Mouse (Mus musculus): Measurements from ENCODE around the gene Pcdh7. TPM values are rescaled to one million over a fixed set of nuclear protein-coding genes. Genes with fewer than 3 reads are reported as not detected.

Pcdh7 gene
- polyA plus RNA-seq, 1 experiment from 2014 or later = 11.5 TPM

DNA sequence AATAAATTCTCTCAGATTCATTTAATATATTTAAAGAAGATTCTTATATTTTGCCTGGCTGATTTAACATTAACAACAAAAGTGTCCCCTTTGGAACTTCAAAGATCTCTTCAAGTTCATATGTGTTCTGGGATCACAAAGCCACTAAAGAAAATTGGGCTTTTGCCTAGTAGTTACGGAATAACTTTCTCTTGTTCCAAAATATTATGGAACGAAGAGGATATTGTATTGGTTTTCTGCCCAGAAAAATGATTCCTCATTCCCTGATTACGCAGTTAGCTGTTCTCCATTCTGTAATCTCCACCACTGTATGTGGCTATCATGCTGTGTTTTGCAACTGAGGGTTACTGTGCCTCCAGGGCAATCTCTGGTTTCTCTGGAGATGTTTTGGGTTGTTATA is 147.5 kb downstream of the Pcdh7 start:
- ATAC-seq (ENCODE audit: insufficient number of reproducible peaks, insufficient read depth, low FRiP score, low TSS enrichment, low read depth) = no peak
- WGBS = 84% methylated on average over 3 of the region's 3 CpGs
- no peaks in the 10 kb centered on the region for H3K36me3 ChIP-seq
- H3K27me3 ChIP-seq = no peaks in the 10 kb centered on the region
- H3K9me3 ChIP-seq = no peaks in the 10 kb centered on the region
- H3K9ac ChIP-seq (replicated peaks) = no peak overlapping the region
- H3K27ac ChIP-seq = no peak overlapping the region
- no peak overlapping the region for H3K4me2 ChIP-seq
- peaks cover 15% of the 10 kb centered on the region for H3K4me1 ChIP-seq (replicated peaks)
- H3K4me3 ChIP-seq (replicated peaks) = no peak overlapping the region

DNA sequence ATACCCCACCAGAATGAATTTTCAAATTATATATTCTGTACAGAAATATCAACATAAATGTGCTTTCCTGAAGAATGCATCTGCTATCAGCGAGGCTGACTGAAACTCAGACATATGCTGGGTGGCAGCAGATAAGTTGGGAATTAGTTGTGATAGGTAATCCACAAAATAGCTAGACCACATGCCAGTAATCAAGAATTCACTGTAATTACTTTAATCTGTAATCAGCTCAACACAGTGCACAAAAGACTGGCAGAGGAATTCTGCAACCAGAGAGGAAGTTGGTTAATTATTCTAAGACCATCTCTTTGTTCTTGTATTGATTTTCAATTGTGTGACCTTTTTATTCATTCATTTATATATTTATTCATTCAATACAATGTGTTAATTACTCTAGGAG is 148.3 kb downstream of the Pcdh7 start:
- 90% methylated on average over 1 of the region's 1 CpGs for WGBS
- H3K4me2 ChIP-seq = no peak overlapping the region
- H3K9me3 ChIP-seq = no peaks in the 10 kb centered on the region
- peaks cover 15% of the 10 kb centered on the region for H3K4me1 ChIP-seq (replicated peaks)
- no peak overlapping the region for H3K4me3 ChIP-seq (replicated peaks)
- H3K27me3 ChIP-seq = no peaks in the 10 kb centered on the region
- no peak overlapping the region for H3K9ac ChIP-seq (replicated peaks)
- H3K27ac ChIP-seq = no peak overlapping the region
- ATAC-seq (ENCODE audit: insufficient number of reproducible peaks, insufficient read depth, low FRiP score, low TSS enrichment, low read depth) = no peak
- no peaks in the 10 kb centered on the region for H3K36me3 ChIP-seq

DNA sequence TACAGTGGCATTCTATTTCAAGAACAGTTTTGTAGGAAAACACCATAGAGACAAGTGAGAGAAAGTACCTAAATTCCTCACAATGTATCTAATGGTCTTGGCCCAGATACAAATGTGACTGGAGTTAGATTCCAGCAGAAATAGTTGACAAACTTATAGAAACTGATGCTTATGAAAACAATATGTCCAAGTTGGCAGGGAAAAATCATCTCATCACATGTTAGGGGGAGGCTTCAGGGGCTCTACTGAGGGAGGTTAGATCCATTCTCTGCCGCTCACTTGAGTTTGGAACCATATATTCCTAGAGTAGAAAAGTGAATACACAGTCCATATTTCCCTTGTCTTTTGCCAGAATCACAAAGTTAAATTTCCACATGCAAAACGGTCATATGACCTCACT is 150.1 kb downstream of the Pcdh7 start:
- Histone ChIP-seq H3K4me3 (replicated peaks) (no peak overlapping the region), H3K36me3 (no peaks in the 10 kb centered on the region), H3K27me3 (no peaks in the 10 kb centered on the region), H3K4me2 (no peak overlapping the region), H3K4me1 (replicated peaks) (peaks cover 15% of the 10 kb centered on the region), H3K9ac (replicated peaks) (no peak overlapping the region), H3K27ac (no peak overlapping the region), H3K9me3 (no peaks in the 10 kb centered on the region)
- ATAC-seq (ENCODE audit: insufficient number of reproducible peaks, insufficient read depth, low FRiP score, low TSS enrichment, low read depth) = no peak
- 68% methylated on average over 2 of the region's 2 CpGs for WGBS

DNA sequence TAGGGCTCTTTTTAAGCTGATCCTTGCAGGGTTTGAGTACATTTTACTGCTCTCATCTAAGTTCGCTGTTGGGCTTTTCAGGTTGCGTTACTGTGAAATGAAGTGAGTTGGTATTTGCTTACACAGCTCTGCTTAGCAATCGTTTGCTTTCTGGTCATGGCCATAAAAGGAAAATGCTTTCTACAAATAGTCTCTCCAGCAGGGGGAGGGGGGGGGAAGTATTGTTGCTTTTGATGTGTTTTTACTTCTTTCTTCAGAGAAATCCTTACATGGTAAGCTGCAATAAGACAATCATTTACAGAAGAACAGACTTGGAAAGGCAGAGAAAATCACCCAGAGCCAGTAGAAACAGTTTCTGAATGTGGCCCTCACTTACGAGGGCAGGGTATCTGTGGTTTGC is 150.9 kb downstream of the Pcdh7 start:
- Histone ChIP-seq H3K9ac (replicated peaks) (no peak overlapping the region), H3K4me1 (replicated peaks) (peaks cover 15% of the 10 kb centered on the region), H3K36me3 (no peaks in the 10 kb centered on the region), H3K27me3 (no peaks in the 10 kb centered on the region), H3K4me3 (replicated peaks) (no peak overlapping the region), H3K27ac (peak overlapping the region; percentile 70; the same call in 1 of the 2 replicates), H3K4me2 (peak overlapping the region; percentile 18), H3K9me3 (no peaks in the 10 kb centered on the region)
- no peak for ATAC-seq (ENCODE audit: insufficient number of reproducible peaks, insufficient read depth, low FRiP score, low TSS enrichment, low read depth)
- 22% methylated on average over 4 of the region's 4 CpGs for WGBS

- Histone ChIP-seq H3K9ac (replicated peaks) (no peak overlapping the region), H3K27ac (no peak overlapping the region), H3K4me2 (no peak overlapping the region), H3K4me1 (replicated peaks) (peaks cover 15% of the 10 kb centered on the region), H3K9me3 (no peaks in the 10 kb centered on the region), H3K36me3 (no peaks in the 10 kb centered on the region), H3K27me3 (no peaks in the 10 kb centered on the region), H3K4me3 (replicated peaks) (no peak overlapping the region)
- no peak for ATAC-seq (ENCODE audit: insufficient number of reproducible peaks, insufficient read depth, low FRiP score, low TSS enrichment, low read depth)
- 75% methylated on average over 1 of the region's 1 CpGs for WGBS
These were observed 153.0 kb downstream of the Pcdh7 start for GRCm38 (mm10) chr5:57870727-57871126.

DNA sequence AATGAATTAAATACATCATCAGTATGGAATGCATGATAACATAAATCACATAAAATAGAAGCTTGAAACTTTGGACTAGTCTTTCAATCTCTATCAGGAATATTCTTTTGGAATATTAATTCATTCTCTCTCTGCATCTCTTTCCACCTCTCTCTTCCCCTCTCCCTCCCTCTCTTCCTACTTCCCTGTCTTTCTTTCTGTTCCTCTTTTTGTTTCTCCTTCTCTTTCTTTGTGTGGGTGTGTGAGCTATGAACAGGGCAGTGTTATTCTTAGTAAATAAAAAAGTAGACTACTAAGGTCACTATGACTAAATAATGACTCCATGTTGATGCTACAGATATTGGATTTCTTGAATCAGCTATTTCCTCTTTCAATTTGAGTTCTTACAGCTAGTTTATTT is 167.2 kb downstream of the Pcdh7 start:
- ATAC-seq (ENCODE audit: insufficient number of reproducible peaks, insufficient read depth, low FRiP score, low TSS enrichment, low read depth) = no peak
- no peaks in the 10 kb centered on the region for H3K9me3 ChIP-seq
- H3K27me3 ChIP-seq = no peaks in the 10 kb centered on the region
- H3K9ac ChIP-seq (replicated peaks) = no peak overlapping the region
- H3K27ac ChIP-seq = no peak overlapping the region
- H3K36me3 ChIP-seq = no peaks in the 10 kb centered on the region
- no peak overlapping the region for H3K4me3 ChIP-seq (replicated peaks)
- H3K4me2 ChIP-seq = no peak overlapping the region
- peaks cover 4% of the 10 kb centered on the region; the same call in 1 of the 2 replicates for H3K4me1 ChIP-seq (replicated peaks)

- Histone ChIP-seq H3K27me3 (no peaks in the 10 kb centered on the region), H3K27ac (no peak overlapping the region), H3K9ac (replicated peaks) (no peak overlapping the region), H3K4me3 (replicated peaks) (no peak overlapping the region), H3K4me1 (replicated peaks) (0 out of 2 replicates have a peak, but pooled peaks cover 3% of the 10 kb centered on the region), H3K4me2 (no peak overlapping the region), H3K9me3 (no peaks in the 10 kb centered on the region), H3K36me3 (no peaks in the 10 kb centered on the region)
- WGBS = 84% methylated on average over 7 of the region's 7 CpGs
- no peak for ATAC-seq (ENCODE audit: insufficient number of reproducible peaks, insufficient read depth, low FRiP score, low TSS enrichment, low read depth)
These were observed 181.3 kb downstream of the Pcdh7 start for GRCm38 (mm10) chr5:57899018-57899614.

DNA sequence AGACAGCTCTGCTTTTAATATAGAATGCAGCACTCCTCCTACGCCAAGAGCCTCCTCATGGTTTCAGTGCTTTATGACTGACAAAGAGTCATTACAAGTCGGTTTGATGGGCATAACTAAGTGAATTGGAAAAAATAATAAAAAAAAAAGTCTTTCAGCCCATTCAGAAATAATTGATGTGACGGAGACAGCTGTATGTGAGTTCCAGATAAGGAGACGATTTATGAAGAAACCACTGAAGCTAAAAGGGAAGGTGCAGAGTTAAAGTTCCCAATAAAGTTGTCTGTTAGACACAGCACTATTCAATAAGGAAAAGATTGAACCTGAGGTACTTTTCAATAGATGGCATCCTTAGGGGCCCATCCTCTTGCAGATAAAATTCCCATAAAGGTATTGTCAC is 189.5 kb downstream of the Pcdh7 start:
- WGBS = 66% methylated on average over 4 of the region's 4 CpGs
- Histone ChIP-seq H3K36me3 (no peaks in the 10 kb centered on the region), H3K27ac (no peak overlapping the region)

GRCm38 (mm10) chr5:57921140-57921539 is 203.4 kb downstream of the Pcdh7 start:
- ATAC-seq (ENCODE audit: insufficient number of reproducible peaks, insufficient read depth, low FRiP score, low TSS enrichment, low read depth) = no peak
- 55% methylated on average over 5 of the region's 5 CpGs for WGBS

More for the DNA sequence above, 189.5 kb downstream of the Pcdh7 start:
- no peak overlapping the region for H3K4me3 ChIP-seq (replicated peaks)
- no peaks in the 10 kb centered on the region for H3K9me3 ChIP-seq
- no peak overlapping the region for H3K9ac ChIP-seq (replicated peaks)
- H3K27me3 ChIP-seq = no peaks in the 10 kb centered on the region
- no peak overlapping the region for H3K4me2 ChIP-seq
- ATAC-seq (ENCODE audit: insufficient number of reproducible peaks, insufficient read depth, low FRiP score, low TSS enrichment, low read depth) = no peak
- no peaks in the 10 kb centered on the region for H3K4me1 ChIP-seq (replicated peaks)

DNA sequence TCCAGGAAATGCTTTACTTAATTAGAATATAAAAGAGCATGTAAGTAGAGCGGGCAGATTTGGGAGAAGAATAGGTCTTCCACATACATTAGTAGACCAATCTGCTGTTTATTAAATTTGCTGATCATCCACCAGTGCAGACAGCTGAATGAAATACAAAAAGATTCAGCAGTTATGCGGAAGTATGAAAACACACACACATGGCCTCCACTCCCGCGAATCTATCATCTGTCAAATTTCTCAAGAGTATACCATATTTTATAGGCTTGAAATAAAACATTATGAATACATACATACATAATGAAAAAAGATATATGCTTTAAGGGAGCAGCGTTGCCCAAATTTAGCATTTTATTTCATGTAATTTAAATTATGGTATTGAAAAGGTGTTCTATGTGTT is 213.6 kb downstream of the Pcdh7 start:
- WGBS = 84% methylated on average over 5 of the region's 5 CpGs
- no peak for ATAC-seq (ENCODE audit: insufficient number of reproducible peaks, insufficient read depth, low FRiP score, low TSS enrichment, low read depth)
- no peak overlapping the region for H3K4me2 ChIP-seq
- no peak overlapping the region for H3K9ac ChIP-seq (replicated peaks)
- no peaks in the 10 kb centered on the region for H3K4me1 ChIP-seq (replicated peaks)
- no peaks in the 10 kb centered on the region for H3K27me3 ChIP-seq
- H3K4me3 ChIP-seq (replicated peaks) = no peak overlapping the region
- H3K27ac ChIP-seq = no peak overlapping the region
- no peaks in the 10 kb centered on the region for H3K36me3 ChIP-seq
- H3K9me3 ChIP-seq = no peaks in the 10 kb centered on the region

More at GRCm38 (mm10) chr5:57921140-57921539, 203.4 kb downstream of the Pcdh7 start:
- Histone ChIP-seq H3K9ac (replicated peaks) (no peak overlapping the region), H3K4me3 (replicated peaks) (no peak overlapping the region), H3K4me1 (replicated peaks) (0 out of 2 replicates have a peak, but pooled peaks cover 4% of the 10 kb centered on the region), H3K36me3 (no peaks in the 10 kb centered on the region), H3K9me3 (no peaks in the 10 kb centered on the region), H3K4me2 (no peak overlapping the region), H3K27ac (no peak overlapping the region), H3K27me3 (no peaks in the 10 kb centered on the region)

- no peak overlapping the region for H3K4me3 ChIP-seq (replicated peaks)
- no peaks in the 10 kb centered on the region for H3K9me3 ChIP-seq
- no peaks in the 10 kb centered on the region for H3K36me3 ChIP-seq
- no peak overlapping the region for H3K27ac ChIP-seq
- H3K4me1 ChIP-seq (replicated peaks) = no peaks in the 10 kb centered on the region
- ATAC-seq (ENCODE audit: insufficient number of reproducible peaks, insufficient read depth, low FRiP score, low TSS enrichment, low read depth) = no peak
- H3K4me2 ChIP-seq = no peak overlapping the region
- H3K27me3 ChIP-seq = no peaks in the 10 kb centered on the region
- WGBS = 87% methylated on average over 5 of the region's 5 CpGs
- H3K9ac ChIP-seq (replicated peaks) = no peak overlapping the region
These were observed 214.0 kb downstream of the Pcdh7 start for GRCm38 (mm10) chr5:57931738-57932137.

DNA sequence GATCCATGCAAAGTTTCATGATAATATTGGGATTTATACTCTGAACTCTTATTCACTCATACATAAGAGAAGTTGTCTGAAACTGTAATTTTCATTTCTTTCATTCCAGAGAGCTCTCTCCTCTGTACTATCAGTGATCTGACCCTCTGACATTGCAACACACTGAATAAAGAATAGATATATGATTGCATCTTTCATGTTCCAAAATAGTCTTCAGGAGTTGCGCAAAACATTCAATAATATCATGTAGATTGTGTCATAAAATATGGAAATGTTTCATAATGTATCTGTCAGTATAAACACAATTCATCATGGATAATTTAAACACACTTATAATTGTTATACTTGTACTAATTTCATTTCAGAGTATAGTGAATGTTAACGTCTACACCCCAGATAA is 216.9 kb downstream of the Pcdh7 start:
- H3K9ac ChIP-seq (replicated peaks) = no peak overlapping the region
- H3K4me2 ChIP-seq = no peak overlapping the region
- no peaks in the 10 kb centered on the region for H3K9me3 ChIP-seq
- 91% methylated on average over 2 of the region's 2 CpGs for WGBS
- no peak overlapping the region for H3K27ac ChIP-seq
- ATAC-seq (ENCODE audit: insufficient number of reproducible peaks, insufficient read depth, low FRiP score, low TSS enrichment, low read depth) = no peak
- no peaks in the 10 kb centered on the region for H3K36me3 ChIP-seq
- no peaks in the 10 kb centered on the region for H3K27me3 ChIP-seq
- no peak overlapping the region for H3K4me3 ChIP-seq (replicated peaks)
- no peaks in the 10 kb centered on the region for H3K4me1 ChIP-seq (replicated peaks)

All from limb, embryonic 12.5 days (tissue).